Mouse (Mus musculus): ENCODE measurements around the gene 4930447C04Rik.

DNA sequence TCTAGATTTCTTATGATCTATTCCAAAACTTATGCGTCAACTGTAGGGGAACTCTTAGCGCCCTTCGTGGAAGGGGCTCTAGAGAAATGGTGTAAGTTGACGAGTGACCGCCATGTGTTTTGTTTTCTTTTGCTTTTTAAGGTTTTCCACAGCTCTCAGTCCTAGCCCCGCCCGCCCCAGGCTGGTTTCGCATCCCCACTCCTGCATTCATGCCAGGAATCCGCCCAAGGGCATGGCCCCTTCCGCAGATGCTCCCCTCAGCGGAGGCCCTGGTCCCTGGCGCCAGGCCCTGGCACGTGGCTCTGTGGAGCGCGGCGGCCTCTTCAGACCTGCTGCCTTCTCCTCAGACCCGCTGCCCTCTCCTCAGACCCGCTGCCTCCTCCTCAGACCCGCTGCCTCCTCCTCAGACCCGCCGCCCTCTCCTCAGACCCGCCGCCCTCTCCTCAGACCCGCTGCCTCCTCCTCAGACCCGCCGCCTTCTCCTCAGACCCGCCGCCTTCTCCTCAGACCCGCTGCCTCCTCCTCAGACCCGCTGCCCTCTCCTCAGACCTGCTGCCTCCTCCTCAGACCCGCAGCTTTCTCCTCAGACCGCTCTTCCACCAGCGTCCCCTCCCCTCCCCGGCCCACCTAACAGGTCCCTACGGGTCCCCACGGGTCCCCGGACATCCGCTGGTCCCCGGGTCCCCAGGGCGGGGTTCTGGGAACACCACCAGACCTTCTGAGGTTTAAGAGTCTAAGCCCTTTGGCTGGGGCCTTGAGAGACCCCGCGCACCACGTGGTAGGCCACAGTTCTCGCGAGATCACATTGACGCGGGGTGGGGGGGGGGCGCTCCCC lies 23.2 kb downstream of the 4930447C04Rik start:
- TF ChIP-seq CTCF (IDR thresholded peaks at IDR 0.05; ENCODE audit: extremely low read depth, insufficient read length, insufficient replicate concordance, low read depth, low read length) (no peak), POLR2A (IDR thresholded peaks at IDR 0.05; ENCODE audit: low read depth, low read length) (no peak)
